Mouse (Mus musculus) G1E (cell line): Measurements from ENCODE around the gene Zfp423.

ENCODE experiments used
- CTCF ChIP-seq: IDR thresholded peaks from 2 replicates; pipeline ENCODE4 v1.5.1; 2012; ENCODE audit warnings: low read depth, low read length, inconsistent platforms, mixed read lengths
- GATA1 ChIP-seq: IDR thresholded peaks from 2 replicates; pipeline ENCODE4 v1.6.1; 2012; ENCODE audit warnings: borderline replicate concordance, low read length, inconsistent platforms, mixed read lengths
- POLR2AphosphoS5 ChIP-seq: IDR thresholded peaks from 2 replicates; pipeline ENCODE4 v1.6.1; 2012; ENCODE audit warnings: low read depth, low read length, inconsistent platforms; ENCODE audit not compliant: insufficient replicate concordance

- no peak for TF ChIP-seq GATA1
- TF ChIP-seq POLR2AphosphoS5, result no peak
- TF ChIP-seq CTCF, result no peak
These were observed 156.8 kb downstream of the Zfp423 start for GRCm38 (mm10) chr8:87802571-87802970.
